Mouse (Mus musculus) kidney, postnatal 25 days (tissue): ENCODE results near the gene Rab3a.

Source experiments
- DNase-seq, 2 experiments: peaks; one replicate each; pipeline ENCODE4 v3.0.0; 2021; ENCODE audit warnings: mixed read lengths in 2 of 2

Rab3a gene

DNA sequence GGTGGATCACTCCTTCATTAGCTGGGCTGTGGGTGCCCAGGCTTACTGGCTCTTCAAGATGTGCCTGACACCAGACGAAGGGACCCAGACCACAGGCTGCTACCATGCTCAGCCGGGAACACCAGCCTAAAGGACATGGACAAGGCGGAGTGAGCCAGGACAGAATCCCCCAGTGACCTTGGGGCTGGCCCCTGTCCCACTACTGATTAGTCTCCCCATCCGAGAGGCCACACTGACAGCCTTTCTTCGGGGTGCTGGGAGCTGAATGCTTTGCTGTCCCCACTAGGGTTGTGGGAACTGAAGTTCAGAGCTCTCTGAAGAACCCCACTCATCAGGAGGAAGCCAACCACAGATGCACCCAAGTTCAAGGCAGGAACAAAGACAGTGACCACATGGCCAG, 20.7 kb downstream of the Rab3a start:
- DNase-seq, result no peak

DNA sequence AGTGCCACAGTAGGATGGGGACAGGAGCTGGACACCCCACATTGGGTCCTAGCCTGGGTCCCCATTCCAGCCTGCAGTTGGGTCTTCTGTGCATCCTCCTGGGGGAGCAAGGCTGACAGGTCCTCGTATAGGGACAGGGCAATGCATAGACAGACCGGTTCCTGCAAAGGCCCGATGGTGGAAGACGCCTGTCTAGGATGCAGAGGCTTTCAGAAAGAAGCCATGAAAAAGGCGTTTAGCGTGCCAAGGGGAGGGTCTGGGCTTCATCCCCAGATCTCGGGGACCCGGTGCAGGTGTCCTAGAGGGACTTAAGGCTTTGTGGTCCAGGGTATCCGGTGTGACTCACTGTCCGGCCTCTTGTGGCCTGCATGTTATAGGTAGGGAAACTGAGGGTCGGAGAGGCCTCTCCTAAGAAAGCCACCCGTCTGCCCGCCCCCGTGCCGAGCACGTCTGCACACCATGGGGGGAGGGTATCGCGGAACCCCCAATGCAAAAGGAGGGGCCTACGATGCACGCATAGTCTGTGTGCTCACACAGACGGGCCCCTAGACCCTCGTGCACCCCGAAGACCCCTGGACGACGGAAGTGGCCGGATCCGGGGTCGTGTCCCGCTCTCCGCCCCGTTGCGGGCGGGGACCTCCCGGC, 21.5 kb downstream of the Rab3a start:
- DNase-seq, result no peak

DNA sequence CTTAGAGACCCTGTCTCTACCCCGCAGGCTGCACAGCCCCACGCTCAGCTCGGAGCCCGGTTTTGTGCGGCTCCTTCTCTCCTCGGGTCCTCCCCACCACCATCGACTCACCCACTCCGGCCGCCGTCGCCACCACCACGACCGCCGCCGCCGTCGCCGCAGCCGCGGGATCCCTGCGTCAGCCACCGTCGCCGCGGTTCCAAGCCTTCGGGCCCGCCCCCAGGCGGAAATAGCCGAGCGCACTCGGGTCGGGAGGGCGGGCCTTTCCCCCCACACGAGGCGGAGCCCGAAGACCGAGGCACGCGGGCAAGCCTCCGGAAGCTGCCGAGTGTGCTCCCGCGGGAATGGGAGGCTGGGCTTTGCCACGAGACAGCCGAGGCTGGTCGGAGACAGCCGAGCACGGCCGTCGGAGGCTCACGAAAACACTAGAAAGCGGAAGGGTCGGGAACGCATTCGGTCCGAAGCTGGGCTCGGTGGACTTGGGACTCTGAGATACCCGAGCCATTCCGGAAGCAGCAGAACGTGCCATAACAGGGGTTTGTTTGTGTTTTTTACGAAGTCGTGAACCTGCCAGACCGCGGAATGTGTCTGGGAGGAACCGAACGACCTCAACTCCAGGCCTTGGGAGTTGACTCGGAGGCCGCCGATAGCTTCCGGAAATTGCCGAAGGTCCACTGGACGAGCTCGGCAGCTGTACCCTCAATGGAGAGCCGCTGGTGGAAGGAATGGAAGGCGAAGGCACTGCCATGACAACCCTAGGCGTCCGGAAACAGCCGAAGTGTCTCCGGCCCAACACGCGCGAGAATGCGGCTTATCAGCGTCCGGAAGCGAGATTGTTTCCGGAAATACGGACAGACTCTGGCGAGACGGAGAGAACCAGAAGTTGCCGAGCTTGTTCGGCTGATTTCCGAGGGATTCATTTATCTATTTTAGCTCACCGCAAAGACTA, 22.3 kb downstream of the Rab3a start, which contains the start of gene Pik3r2:
Gene Pik3r2 (minus strand): TSS at position 218 of the 949 bp plus-strand sequence.
- DNase-seq, result peak; percentile 98 to 99

DNA sequence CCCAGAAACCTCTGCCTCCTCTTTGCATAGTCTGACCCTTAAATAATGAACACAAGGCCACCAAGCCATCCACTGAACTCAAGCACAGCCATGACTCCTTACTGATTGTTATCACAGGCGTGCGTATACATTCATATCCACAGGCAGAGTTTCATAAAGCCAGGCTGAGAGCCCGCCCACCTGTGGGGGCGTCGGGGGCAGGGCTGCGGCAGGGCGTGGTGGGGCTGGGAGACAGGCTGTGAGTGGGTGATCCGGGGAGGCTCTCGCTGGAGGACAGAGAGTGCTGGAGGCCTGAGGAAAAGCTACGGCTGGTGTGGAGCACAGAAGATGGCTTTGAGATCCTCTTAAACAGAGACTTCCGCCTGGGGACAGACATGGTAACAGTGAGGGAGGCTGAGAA, 25.6 kb downstream of the Rab3a start:
- DNase-seq, result no peak

DNA sequence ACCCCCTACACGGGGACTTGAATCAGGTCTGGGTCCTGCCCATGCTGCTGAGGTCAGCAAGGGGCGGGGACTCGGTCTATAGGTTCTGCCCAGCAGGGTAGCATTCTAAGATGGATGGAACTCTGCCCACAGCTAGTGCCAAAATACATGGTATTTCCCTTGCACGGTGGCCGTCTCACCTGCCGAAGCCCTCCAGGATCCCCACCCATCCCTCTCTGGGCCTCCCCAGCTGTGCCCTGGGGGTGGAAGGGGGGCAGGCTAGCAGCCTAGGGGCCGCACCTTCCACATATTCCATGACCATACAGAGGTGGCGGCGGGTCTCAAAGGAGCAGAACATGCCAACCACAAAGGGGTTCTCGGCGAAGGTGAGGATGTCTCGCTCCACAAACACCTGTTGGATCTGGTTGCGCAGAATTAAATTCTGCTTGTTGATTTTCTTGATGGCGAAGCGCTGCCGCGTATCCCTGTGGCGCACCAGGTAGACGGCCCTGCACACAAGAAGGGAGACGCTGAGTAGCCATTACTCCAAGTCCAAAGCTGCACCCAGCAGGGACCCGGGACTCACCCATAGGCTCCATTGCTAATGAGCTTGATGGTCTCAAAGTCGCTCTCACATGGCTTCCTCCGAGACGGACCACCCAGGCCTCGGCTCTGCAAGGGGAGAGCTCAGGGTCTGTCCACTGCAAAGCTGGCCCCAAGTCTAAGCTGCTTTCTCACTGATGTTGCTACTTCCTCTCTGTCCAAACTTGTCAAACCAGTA, 32.0 kb downstream of the Rab3a start:
- no peak for DNase-seq

DNA sequence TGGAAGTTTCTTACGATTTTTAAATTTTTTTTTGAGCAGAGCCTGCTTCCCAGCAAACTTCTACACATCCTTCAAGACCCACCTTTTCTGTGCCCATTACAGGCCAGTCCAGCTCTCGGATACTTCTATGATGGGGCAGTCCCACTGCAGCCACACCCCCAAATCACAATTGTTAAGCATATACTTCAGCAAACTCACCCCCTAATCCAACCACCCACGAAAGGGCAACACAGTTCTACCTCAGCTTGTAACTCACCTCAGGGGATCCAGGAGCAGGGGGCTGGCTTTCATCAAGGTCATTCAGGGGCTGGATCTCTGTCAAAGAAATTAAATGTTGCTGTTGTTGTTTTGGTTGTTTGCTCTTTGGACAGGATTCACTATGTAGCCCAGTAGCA, 32.6 kb downstream of the Rab3a start:
- no peak for DNase-seq

DNA sequence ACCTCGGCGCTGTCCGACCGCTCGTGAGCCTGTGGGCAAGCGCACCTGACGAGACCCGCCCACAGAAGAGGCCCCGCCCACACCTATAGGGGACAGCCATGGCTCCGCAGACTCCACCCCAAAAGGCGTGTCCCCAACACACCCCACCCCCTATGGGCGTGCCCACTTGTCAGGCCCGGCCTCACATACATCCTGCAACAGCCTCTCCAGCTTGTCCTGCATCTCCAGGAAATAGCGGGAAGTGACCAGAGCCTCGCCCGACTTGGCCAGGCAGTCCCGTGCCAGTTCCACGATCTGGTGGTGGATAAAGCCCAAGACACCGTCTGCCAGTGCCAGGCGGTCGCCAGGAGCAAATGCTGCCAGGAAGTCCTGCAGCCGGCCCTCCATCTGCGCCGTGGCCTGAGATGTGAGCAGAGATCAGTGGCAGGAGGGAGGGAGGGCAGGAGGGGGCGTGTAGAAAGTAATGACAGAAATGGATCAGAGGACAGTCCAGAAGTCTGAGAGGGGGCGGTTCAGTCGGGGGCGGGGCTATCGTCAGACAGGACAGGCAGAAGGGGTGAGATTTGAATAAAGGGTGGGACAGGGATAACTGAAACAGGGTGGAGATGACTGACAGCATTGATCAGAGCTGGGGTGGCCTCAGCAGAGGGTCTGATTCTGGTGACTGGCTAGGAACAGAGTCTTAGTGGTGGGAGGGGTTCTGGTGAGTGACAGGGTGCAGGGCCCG, 33.6 kb downstream of the Rab3a start:
- peak; percentile 54 to 71 for DNase-seq

DNA sequence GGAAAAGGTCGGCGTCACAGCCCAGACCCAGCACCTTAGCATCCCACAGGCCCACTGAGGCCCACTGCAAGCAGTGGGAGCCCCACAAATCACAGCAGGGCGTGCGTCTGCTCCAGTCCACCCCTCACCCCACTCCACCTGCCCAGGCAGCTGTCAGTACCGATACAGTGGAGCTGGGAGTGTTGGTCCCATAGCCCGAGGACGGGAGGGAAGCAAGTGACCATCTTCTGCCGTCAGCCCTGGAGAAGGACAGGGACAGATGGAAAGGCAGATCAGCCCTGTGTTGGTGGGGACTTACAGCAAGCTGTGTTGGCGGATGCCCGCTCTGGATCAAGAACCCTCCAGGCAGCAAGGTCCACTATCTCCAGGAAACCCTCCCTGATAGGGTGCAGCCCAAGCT, 34.6 kb downstream of the Rab3a start:
- DNase-seq, result no peak

DNA sequence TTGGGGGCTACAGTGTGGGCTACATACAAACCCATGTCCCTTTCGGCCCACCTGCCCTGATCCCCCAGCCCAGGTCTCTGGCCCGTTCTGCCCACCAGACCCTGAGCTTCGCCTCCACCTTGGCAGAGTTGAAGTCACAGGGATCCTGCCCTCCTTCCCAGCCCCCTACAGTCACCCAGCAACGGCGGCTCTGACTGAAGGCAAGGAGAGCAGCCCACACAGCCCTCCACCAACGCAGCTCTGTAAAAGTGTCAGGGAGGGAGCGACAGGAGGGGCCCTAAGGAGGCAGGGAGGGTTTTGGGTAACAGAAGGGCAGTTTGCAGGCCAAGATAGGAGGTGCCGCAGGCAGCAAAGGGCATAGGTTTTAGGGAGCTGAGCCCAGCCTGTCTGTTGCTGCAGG, 36.4 kb downstream of the Rab3a start:
- DNase-seq, result no peak

DNA sequence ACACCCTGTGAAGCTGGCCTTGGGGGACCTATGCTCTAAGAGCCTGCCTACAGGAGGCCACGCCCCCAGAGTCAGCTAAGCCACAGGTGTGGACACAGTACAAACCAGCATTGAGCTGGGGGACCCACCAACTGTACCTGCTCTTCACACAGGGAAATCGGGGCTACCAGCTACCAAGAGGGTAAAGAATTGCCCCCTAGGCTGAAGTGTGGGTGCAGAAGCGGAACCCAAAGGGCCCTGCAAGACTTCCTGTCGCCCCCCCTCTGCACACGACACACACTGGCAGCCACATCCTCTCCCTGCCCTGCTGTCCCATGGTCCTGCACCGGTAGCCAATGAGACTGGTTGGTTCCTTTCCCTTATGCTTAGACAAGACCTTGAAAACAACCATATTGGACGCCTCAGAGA, 36.8 kb downstream of the Rab3a start:
- DNase-seq, result peak in 1 of 2 experiments; percentile 46

DNA sequence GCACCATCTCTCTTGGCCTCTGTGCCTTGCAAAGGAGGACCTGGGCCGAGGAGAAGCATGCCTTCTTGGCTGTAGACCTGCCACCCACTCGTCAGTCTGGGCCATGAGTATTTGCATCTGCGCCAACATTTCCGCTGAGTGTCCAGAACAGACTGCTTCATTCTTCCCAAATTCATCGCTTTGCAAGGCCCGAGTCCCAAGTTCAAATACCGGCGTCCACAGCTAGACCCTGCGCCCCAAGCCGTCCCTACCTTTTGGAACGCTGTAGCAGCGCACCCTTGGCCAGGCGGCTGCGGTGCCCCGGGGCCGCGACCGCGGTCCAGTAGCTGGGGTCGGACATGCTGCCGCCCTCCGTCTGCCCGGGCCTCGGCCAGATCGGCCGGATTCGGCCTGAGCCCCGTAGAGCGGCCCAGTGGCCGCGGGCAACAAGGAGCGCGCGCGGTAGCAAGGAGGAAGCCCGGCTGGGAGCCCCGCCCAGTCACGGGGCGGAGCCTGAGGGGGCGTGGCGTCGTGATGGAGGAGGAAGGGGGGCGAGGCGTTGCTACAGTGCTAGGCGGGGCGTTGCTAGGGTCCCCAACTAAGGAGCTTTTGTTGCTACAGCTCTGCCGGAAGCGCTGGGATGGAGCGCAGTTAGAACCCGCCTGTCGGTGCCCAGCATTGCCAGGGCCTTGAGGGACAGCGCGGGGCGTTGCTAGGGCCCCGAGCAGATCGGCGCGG, 37.7 kb downstream of the Rab3a start:
- peak; percentile 98 for DNase-seq

DNA sequence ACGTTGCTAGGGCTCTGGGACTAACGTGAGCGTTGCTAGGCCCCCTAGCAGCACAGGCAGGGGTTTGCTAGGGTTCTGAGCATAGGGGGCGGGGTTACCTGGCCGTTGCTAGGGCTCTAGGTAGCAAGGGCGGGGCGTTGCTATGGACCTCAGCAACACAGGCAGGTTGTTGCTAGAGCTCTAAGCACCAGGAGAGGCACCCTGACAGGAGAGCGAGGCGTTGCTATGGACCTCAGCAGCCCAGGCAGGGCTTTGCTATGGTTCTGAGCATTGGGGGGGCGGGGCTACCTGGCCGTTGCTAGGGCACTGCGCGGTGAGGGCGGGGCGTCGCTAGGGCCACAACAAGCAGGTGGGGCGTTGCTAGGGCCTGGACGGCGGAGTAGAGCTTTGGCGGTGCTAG, 38.2 kb downstream of the Rab3a start:
- DNase-seq, result peak; percentile 91 to 96

DNA sequence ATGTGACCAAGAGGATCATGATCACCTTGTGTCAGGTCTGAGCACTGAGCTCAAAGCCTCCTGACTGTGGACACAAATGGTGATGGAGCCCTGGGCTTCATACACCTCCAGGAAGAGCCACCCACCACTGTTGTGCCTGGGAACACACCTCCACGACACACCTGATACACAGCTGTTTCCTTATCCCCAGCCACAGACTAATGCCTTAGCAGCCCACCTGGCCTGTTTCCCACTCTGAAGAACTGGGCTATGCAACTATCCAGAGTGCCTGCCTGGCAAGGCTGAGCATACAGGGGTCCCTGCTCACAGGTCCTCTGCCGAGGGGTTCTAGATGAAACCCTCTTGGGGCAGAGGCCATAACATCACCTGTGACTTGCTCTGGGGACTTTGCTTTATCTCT, 39.7 kb downstream of the Rab3a start:
- no peak for DNase-seq

DNA sequence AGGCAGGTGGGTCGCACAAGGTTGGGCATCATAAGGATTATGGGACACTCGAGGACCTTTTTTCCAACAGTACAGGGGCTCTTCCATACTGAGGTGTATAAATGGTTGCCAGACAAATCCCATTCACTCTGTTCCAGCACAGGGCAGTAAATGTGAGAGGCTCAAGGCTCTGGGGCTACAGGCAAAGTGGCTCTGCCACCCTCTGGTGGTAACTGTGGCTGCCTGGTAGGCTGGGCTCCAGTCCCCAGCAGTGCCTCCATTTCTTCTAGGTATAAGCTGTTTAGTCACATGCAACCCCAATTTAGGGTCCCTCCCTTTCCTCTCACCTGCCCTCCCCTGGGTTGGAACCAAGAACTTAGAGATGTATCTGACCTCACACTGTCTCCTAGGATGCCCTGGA, 40.9 kb downstream of the Rab3a start:
- DNase-seq, result no peak

DNA sequence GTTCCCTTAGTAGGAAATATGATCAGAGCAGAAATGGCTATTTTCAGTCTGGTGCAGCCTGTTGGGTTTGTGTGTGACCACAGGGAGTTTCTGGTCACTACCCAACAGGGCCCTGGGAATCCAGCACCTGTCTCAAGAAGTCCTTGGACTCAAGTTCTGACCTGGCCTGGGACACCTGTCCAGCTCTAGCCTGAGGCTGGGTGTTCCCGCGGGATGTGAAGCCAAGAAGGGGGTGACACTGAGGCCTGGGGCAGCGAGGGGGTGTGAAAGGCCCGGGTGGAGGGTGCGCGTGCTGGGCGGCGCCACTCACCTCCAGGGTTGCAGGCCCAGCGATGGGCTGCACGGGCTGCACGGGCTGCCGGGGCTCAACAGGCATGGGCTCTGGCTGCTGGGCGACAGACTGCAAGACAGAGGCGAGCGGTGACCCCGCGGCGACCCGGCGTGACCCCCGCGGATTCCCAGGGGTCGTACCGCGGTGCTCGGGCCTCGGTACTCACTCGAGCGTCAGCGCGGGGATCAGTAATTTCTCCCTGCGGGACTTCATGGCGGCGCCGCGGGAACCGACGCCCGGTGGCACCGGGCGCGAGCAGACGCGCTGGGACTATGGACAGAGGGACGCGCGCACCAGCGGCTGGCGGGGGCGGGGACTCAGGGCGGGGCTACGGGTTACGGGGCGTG, 42.1 kb downstream of the Rab3a start:
- peak in 1 of 2 experiments; percentile 11 for DNase-seq

DNA sequence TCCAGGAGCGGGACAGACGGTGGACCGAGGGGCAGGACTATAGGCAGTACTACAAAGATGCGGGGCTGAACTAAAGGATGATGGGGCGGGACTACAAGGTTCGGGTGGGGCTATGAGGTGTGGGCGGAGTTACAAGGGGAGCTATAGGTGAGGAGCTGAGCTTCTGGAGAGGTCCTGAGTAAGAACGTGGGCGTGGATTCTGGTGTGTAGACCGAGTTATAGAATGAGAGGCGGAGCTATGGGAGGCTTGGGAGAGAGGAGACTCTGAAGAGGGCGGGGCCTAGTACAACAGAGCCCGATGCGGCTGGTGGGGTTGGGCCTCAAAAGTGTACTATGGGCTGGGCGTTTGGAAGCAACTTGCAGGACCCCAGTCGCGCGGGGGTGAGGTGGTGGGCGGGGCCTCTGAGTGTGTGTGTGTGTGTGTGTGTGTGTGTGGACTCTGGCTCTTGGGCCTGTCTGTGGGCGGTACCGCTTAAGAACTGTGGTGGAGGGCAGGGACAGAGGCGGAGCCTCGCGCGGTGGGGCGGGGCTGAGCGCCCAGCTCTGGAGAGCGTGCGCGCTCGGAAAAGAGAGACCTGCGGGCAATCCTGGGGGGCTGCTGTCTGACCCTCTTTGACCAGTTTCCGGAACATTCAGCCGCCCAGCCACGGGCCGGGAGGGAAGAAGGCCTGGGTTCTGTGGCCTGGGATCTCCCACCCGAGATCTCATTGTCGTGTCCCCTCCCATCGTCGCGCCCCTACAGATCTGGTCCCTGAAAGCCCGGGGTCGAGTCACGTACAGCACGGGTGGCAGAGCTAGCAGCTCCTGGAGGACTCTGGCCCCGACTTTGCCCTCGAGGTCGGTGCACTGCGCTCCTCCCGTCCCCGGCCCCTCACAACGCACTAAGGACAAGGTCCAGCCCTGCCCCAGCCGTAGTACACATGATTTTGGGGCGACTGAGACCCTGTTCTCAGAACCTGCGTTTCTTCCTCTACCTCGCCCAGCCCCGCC, 42.9 kb downstream of the Rab3a start:
- DNase-seq, result peak; percentile 91 to 95

DNA sequence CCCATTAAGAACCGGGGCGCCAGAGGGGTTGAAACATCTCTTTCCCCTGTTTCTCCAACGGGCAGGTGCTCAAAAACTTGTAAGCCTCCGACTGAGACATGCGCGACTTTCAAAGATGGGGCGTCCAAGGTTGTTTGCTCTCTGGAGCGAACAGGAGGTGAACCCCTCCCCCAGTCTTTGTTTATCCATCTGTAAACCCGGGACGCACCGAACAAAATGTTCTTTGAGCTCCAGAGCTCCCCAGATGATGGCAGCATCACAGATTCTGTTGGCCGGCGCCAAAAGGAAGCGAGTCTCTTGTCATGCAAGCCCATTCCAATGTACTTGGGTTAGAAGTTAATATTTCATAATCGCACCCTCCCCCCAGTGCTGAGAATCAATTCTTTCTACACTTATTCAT, 43.8 kb downstream of the Rab3a start:
- DNase-seq, result peak; percentile 56 to 90

DNA sequence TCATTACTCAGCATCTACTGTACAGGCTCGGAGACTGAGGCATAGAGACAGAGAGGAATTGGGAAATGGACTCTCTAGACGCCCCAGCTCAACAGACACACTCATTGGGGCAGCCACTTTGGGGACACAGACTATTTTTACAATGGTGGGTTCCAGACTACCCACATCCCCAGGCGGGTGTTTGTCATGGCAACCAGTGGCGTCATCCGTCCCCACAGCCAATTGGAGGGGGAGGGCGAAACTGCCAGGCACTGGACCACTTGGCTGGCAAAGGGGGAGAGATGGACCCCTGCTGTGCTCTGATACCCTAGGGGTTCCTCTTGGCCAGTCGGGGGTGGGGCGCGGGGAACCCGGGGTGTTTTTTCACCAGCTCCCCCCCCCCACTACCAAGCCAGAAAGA, 46.2 kb downstream of the Rab3a start:
- no peak for DNase-seq

DNA sequence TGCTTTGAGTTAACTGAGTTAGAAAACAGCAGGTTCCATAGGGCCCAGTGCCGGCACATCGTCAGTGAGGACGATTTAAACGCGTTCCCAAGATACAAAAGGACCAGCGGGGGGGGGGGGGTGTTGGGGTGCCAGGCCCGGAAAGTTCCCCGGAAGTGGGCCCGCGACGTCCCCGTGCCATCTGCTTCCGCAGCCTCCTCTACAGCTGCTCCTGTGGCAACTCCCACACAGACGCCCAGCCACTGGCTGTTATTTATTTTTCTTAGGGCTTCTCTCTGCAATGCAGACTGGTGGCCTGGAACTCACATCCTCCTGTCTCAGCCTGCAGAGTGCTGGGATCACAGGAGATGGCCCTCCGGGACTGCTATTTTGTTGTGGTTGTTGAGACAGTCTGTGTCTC, 46.7 kb downstream of the Rab3a start:
- DNase-seq, result no peak

DNA sequence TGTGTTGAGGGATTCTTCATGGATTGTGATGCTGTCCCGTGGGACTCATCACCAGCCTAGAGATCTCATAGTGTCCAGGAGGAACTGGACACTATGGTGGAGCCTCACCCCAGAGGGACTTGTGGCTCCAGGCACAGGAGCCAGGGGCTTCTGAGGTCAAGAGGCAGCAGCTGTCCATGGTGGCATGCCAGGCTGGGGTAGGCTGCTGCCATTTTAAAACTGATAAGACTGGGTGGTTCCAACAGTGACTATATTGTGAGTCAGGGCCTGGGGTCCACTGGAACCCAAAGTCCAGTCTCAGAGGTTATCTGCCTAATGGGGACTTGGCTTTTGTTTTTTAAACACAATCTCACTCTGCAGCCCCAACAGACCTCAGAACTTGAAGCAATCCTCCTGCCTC, 47.4 kb downstream of the Rab3a start:
- no peak for DNase-seq
